Mouse (Mus musculus) urinary bladder, adult 2 months (tissue): ENCODE measurements at regions not wholly inside any gene's neighbourhood (a gene's known extent, or its start where the extent isn't known, plus 50 kb on each side); places are given as distances from the start of the nearest gene placed in this dataset.

Experiments
- DNase-seq: peaks from one replicate; pipeline ENCODE4 v3.0.0; 2022; ENCODE audit warnings: low spot score

DNA sequence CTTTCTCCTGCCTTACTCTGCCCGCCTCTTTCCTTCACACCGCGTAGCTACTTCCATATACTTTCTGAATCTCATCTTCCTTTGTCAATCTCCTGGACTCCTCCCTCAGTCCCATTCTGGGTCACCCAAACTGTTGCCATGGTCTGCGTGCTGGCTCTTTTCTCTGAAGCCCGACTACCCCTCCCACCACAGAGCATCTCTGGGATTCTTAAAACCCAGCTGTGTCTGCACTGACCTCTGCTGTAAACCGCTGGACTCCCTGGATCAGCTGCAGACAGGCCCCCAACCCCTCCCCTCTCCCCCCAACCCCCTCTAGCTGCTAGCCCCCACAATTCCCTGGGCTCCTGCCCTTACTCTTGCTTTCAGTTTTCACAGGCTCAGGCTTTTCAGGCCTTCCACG is 136.4 kb downstream of the Fam43a start:
- no peak for DNase-seq

DNA sequence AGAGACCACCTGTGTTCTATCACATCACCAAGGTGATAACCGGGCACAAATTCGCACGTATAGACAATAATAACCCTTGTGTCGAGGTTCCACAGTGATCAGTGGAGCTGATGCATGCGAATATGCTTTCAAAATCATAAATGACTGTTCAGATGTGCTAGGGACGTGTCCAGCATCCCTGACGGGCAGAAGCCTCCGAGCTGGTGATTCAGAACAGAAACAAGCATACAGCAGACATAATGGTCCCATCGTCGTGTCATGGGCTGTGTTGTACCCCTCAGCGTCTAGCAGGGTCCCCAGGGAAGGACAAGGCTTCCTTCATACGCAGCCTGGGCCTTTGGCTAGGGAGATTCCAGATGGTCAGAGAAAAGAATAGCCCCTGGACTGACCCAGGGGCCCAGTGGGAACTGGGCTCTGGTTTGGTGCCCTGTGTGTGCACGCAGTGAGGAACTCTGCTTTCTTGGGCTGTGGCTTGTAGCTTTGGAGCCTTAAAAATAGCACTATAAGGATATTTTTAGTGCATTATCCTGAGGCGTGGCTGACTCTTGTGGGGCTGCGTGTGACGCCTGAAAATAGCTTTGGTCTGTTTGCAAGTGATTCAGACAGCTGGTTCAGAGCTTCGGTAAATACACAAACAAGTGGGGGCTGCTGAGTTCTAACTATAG is 137.3 kb downstream of the Fam43a start:
- DNase-seq = no peak

DNA sequence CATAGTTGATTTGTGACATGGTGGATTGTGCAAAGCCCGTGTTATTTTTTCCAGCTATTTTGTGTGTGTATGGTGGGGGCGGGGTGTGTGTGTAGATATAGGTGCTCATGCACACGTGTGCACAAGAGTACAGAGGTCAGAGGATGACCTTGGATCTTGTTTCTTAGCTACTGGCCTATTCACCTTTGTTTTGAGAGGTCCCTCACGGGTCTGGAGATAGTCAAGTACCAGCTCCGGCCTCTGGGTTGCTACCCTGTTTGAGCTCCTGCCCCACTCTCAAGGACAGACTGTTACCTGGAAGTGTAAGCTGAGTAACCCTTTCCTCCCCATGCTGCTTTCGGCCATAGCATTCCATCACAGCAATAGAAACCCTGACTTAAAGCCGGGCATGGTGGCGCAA is 138.0 kb downstream of the Fam43a start:
- no peak for DNase-seq

DNA sequence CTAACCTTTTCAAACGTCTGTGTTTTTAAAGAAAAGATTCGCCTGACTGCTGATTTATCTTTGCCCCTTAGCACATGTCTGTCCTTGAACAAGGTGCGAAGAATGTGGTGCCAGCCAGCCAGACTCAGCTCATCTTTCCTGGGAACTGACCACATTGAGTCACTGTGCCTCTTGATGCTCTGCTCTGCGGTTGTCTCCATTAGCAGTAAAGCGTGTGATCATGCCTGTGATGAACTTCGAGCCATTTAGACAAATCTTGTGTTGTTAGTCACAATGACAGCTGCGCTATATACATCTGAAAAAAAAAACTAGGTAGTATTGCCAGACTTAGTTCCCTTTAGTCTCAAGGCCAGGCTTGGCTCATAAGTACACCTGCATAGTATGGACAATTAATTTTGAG is 140.1 kb downstream of the Fam43a start:
- no peak for DNase-seq

DNA sequence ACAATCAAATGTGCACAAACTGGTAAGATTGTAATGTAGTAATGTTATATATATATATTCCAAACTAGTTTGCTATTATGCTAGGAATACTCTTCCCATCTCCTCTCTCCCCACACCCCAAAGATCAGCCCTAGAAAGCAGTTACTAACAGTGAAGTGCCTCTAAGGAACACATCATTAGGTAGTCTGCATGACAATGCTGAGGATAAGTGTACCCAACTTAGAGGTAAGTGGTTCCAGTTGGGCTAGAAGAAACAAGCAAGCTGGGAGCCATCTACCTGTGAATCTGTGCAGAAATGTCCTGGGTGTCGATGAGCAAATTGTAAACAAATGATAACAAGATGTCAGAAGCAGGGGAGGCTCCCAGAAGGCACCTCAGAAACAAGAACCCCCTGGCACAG is 141.7 kb downstream of the Fam43a start:
- no peak for DNase-seq

DNA sequence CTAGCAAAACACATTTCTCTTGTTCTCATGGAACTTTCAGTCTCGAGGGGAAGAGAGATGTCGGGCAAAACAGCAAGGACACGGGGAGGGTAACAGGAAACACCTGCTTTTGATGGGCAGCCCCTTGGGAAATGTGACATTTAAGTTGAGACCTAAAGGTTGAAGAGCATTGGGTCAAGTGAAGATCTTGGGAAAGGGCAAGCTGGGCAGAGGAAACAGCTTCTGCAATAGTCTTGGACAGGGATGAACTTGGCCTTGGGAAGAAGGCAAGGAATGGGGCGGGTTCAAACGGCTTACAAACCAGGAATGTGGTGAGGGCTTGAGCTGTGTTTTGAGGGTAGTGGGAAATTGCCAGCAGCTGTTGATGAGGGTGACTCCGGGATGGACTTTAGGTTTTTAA is 143.0 kb downstream of the Fam43a start:
- DNase-seq = no peak

DNA sequence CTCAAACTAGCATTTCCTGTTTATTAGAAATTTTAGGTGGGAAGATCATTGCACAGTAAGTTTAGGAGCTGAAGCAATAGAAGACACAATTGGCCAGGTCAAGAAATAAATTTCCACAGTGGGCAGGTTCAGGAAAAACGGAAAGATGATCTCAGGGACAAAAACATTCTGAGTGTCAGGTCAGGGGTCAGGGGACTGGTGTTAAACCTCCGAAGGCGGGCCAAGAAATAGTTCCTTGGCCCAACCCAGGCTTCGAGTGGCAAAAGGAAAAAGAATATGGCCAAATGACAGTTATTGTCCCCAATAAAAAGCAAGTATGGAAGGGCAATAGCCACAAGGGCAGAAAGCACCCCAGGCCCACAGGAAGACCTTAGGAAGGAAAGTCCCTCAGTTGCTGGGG is 144.0 kb downstream of the Fam43a start:
- no peak for DNase-seq

DNA sequence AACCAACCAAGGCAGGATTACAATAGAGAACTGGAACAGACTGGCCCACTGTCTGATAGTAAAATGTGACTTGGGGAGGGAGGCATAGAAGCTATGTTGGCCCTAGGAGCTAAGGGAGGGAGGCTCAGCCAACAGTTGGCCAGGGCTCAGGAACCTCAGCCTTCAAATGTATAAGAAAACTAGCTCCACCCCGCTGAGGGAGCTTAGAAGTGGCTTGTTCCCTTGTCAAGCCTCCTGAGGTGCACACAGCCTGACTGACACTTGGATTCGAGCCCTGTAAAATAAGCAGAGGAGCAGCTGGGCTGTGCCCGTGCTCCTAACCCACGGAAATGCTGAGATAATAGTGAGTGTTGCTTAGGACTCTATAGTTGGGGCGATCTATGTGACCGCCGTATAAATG is 144.7 kb downstream of the Fam43a start:
- DNase-seq = no peak

DNA sequence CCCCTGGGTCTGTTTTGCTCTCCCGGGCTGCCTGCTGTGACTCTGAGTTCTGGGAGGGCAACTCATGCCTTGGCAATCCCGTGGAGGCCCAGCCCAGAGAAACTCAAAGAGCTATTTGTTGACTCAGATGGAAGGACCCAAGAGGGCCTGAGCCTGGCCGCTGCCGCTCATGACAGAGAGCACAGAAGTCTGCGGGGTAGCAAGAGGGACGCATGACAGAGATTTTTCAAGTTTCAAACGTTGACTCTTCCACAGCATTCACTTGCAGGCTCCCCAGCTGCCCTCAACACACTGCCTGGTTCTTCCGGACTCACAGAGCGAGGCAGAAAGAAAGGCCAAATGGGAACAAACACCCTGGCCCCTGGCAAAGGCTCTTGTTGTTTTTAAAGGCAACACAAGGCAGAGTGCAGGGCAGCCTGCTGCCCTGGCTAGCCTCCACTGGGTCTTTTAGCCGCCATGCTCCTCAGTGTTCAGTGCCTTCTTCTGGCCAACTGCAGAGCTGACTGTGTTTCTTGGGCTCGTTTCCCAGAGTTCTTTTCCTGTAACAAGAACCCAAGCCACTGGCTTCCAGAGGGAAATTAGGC is 146.2 kb downstream of the Fam43a start:
- DNase-seq = no peak

DNA sequence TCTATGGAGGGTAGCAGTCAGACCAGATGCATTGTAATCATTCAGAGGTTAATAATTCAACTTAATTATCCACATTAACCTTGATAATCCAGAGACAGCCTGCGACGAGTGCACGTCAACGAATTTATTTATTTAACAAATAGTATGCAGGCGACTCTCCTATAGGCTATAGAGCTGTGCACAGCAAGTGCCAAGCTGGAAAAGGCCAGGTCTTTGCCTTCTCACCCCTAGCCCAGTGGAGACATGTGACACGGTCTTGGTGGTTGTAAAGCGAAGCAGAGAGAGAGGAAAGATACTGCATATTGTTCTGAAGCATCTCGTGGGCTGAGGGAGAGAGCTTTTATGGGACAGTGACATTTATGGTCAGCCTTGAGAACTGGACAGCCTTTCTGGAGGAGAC is 146.7 kb downstream of the Fam43a start:
- no peak for DNase-seq

DNA sequence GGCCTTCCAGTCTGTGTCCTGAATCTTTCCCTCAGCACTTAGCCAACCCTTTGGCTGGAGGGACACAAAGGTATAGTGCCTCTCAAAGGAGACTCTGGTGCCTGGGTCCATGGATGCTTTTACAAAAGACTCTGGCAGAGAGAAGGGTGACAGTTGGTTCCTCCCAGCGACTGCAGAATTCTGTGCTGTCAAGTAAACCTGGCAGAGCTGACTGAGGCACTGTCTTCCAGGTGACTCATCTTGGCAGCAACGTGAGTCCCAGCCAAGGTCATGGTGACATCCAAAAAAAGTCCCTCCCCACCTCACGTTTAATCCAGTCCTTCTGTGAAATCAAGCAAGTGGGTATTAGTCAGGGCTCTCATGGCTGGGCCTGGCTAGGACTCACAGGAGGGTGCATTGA is 150.3 kb downstream of the Fam43a start:
- DNase-seq = no peak

DNA sequence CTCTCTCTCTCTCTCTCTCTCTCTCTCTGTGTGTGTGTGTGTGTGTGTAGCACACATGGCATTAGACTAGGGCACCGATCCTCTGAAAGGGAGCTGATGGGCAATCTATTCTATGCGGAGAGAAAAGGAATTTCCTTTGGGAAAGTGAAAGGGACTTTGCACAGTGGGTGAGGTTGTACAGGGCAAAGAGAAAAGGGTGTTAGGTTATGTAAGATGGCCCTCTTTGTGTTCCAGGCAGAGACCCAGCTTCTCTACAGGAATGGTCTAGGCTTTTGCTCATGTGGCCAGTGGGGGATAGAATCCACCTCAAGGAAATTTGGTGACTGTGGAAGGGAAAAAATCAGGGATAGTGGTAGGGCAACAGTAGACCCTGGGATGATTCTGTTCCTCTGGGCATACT is 156.2 kb downstream of the Fam43a start:
- DNase-seq = no peak

DNA sequence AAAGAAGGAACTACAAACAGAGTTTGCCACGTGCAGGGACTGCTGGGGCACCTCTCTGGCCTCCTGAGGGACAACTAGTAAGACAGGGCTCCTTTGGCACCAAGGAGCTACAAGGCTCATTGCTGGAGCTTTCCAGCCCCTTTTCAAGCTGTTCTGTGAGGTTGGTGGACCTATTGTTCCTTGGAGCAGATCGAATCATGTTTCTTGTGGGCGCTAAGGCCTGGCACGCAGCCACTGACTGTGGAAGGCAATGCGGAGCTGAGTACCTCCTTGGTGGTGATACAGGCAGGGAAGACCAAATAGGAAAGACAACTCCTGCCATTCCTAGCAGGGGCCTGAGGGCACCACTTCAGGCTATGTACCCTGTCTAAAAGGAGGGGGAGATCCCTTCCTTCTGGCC is 157.2 kb downstream of the Fam43a start:
- DNase-seq = no peak

DNA sequence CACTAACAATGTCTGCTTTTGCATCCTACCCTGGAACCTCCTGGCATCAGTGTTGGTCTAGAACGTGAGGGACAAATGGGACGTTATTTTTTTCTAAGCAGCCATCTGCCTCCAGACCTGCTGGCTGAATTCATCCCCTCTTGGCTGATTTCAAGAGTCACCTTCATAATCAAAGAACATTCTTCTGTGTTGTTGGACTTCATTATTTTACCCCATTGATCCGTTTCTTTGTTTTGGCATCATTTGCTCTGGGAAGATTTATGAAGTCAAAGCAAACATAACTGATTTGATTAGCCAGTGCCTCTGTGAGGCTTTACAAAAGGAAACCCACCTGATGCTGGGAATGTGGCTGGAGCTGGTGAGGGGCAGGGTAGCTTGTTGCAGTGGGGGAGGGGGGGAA is 158.0 kb downstream of the Fam43a start:
- no peak for DNase-seq

DNA sequence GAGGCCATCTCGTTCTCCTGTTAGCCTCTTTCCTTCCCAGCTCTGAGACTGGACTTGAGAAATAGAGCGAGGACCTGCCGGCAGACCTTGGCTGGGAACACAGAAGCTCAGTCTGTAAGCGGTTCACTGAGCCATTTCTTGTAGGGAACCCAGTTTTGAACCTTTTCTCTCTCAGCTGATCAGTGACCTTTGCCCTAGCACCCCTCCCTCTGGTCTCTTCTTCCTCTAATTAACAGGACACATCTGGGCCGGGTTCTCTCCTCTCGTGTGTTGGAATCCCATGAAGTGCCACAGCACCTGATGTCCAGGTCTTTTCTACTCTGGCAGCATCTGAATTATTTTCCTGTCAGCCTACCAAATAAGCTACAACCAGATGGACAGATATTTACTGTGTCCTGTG is 158.5 kb downstream of the Fam43a start:
- no peak for DNase-seq

DNA sequence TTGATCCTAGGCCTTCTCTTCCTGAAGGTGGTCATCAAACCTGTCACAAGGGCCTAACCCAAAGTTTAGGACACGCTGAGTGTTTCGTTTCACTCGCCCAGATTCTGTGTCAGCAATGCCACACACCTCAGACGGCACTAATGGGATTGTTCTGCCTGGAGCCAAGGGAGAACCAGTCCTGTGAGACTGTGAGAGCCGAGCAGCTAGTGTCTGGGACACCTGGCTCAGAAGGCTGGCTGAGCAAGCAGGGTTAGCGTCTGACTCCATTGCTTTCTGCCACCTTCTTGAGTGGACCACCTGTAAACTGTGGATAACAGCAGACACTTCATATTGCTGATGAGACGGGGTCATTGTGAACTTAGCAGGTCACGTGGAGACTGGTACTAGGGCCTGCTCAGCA is 160.0 kb downstream of the Fam43a start:
- DNase-seq = no peak

DNA sequence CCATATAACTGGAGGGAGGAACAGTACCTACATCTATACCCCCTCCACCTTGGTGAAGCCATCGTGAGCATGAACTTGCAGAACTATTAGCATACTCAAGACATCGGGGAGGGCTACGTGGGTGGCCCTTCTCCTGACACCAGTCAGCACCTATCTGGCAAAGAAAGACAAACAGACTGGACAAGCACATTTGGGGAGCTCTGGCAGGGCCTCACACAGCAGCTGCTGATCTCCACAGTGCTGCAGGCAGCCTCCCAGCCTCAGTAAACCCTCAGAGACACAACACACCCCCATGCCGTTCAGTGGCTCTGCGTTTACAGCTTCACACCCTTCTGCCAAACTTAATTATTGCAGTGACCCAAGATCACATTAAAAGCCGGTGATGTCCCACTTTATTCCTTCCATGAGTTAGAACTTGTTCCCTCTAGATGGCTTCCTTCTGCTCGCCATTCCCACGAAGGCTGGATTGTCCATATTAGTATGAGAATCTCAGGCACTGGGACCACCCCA is 161.7 kb downstream of the Fam43a start:
- DNase-seq = no peak

DNA sequence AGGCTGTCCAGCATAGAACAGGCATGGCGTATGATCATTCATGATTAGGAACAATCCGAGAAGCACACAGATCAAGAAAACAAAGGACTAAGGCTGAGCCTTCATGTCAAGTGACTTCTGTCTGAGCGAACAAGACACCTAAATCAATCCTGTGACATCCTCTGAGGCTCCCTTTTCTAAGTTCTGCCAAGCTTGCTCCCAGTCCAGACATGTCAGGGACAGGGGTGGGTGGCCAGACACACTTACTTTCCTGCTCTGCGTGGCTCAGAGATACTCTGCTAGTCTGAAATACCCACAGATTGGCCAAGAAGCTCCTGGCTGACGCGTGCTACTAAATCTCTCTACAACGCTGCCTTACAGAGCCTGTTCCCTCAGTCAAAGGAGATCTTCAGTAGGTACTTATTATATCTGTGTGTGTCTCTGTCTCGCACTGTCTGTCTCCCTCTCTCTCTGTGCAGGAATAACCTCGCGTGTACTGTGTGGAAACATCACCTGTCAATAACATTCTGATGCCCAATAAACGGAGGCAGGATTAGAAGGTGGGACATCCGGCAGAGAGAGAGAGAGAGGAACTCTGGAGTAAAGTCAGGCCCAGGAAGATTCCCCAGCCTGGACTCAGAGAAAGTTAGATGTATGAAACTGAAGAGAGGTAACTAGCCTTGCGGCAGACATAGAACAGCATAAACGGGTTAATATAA is 163.5 kb downstream of the Fam43a start:
- DNase-seq = no peak

DNA sequence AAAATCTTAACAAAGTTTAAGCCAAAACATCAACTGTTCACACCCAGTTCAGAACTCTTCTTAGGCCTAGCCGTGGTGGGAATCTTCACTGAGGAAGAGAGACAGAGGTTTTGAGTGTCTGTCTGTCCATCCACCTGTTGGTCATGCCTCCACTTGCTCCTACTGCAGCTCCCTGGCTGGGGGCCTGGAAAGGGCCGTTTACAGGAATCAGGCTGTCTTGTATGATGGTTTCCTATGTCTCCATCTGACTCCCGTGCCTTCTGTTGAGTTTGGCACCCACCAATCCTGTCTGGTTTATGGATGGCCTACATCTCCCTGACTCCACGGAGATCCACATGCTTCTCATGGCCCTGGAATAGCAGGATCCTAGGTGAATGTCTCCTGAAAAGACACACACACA is 166.1 kb downstream of the Fam43a start:
- DNase-seq = no peak

DNA sequence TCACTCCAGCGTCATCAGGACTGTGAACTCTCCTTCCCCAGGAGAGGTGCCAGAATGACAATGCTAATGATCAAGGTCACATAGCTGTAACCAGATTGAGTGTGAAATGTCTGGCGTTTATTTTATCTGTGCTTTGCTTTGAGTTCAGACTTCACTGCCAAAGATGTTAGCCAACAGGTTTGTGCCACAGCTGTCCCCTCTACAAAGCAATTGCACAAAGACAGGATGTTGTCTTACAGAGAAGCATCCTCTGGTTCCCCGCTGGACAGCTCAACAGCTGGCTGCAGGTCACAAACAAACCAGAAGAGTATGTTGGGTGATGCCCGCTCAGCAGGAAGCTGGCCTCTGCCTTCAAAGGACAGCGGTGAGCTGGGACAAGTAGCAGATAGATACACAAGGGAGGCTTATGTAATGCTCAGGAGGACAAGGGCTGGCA is 169.5 kb downstream of the Fam43a start:
- DNase-seq = no peak

DNA sequence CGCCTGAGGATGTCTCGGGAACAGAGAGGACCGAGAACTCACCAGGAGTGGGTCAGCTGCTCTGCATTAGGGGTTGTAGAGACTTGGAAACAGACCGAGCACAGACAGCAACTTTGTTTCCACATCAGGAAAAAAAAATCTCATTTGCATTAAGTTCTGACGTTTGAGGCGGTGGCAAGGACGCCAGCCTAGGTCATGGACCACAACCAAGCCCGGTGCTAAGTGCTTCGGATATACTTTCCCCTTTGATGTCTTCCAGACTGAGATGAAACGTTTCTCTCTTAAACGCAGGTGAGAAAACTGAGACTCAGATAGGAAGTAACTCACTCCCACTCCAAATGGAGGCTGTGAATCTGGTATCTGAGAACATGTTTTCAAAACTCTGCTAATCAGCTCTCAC is 169.9 kb downstream of the Fam43a start:
- no peak for DNase-seq

DNA sequence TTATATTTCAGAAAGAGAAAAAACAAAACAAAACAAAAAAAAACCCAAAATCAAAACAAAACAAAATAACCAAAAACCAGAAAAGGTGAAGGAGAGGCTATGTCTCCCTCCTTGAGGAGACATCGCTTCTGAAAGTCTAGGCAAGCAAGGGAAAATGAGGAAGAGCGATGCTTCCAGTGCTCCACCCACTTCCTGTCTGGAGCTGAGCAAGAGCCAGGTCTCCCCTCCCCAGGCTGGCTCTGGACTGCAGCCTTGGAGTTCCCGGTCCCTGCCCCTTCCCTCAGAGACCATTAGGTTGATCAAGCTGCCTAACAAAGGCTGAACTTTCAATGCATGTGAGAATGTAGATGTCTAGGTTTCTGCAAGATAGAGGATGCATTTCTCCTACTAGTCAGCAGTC is 173.3 kb downstream of the Fam43a start:
- DNase-seq = no peak

DNA sequence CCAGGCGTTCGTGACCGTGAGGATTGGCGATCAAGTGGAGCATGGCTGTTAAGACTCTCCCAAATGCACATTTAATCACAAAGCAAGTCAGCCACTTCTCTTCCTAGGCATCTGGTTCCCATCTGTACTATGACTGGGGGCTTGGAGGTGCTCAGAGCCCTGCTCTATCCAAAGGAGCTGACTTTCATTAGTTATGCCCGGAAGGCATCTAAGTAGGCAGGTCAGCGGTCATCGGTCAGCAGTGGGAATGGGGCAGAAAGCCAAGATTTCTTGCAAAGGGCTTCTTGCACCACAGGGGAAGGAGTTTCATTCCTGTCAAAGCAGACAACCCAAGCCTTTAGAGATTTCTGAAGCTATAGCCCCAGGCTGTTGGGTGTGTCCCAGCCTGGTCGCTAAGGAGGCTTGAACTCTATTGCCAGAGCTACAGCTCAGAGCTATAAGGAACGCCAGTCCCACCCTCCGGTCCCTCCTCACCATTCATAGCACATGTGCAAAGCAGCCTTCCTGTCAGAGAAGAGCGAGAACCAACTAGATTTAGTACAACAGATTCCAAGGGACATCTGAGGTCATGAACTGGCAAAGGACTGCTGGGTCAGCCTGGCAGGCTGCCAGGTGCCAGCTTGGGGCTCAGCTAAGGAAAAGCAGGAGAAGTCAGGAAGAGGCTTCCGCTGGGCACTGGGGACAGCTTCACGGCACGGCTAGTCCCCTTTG is 175.6 kb downstream of the Fam43a start:
- DNase-seq = no peak
